Mouse (Mus musculus) monocyte, adult 5-6 weeks (primary cell): ENCODE measurements around the gene Rbp4. TPM values are rescaled to one million over a fixed set of nuclear protein-coding genes. Genes with fewer than 3 reads are reported as not detected.

Source experiments
- ATAC-seq: fragments of 153-309, 156-312 bp; replicated peaks from 2 replicates; pipeline ENCODE4 v1.8.0; 2017; ENCODE audit warnings: mild to moderate bottlenecking; ENCODE audit not compliant: low TSS enrichment, insufficient number of reproducible peaks, severe bottlenecking, poor library complexity, low FRiP score
- total RNA-seq: library from RNA; stranded (forward); fragments of 200-1000, 200-491, 200-594 nt; gene quantifications from 3 replicates; pipeline ENCODE4 v1.2.3, GENCODE M21; 2017

Rbp4 gene
- total RNA-seq, 1 experiment from 2014 or later = not detected

- no peak for ATAC-seq
Observed at GRCm38 (mm10) chr19:38096858-38097758, 28.0 kb downstream of the Rbp4 start, which contains the start of gene Ffar4. Ffar4 (plus strand) TSS chr19:38097071.

- no peak for ATAC-seq
Observed at GRCm38 (mm10) chr19:38096231-38096630, 28.9 kb downstream of the Rbp4 start.

GRCm38 (mm10) chr19:38091512-38091985 lies 33.5 kb downstream of the Rbp4 start:
- ATAC-seq = peak; percentile 37; the same call in 1 of the 2 replicates

GRCm38 (mm10) chr19:38089358-38089757 lies 35.7 kb downstream of the Rbp4 start:
- no peak for ATAC-seq

- no peak for ATAC-seq
Observed at GRCm38 (mm10) chr19:38086948-38087551, 38.0 kb downstream of the Rbp4 start.

- ATAC-seq = no peak
Observed at GRCm38 (mm10) chr19:38085841-38086240, 39.2 kb downstream of the Rbp4 start.

- no peak for ATAC-seq
Observed at GRCm38 (mm10) chr19:38082931-38083525, 42.1 kb downstream of the Rbp4 start.

GRCm38 (mm10) chr19:38081361-38081760 lies 43.7 kb downstream of the Rbp4 start:
- ATAC-seq = no peak

- no peak for ATAC-seq
Observed at GRCm38 (mm10) chr19:38077851-38078540, 47.1 kb downstream of the Rbp4 start.

- ATAC-seq = no peak
Observed at GRCm38 (mm10) chr19:38076251-38076650, 48.8 kb downstream of the Rbp4 start.

GRCm38 (mm10) chr19:38075051-38075450 lies 50.0 kb downstream of the Rbp4 start:
- no peak for ATAC-seq

GRCm38 (mm10) chr19:38073226-38073625 lies 51.9 kb downstream of the Rbp4 start:
- no peak for ATAC-seq

Other genes starting within 250 kb of the Rbp4 start
- gene Myof, start 81.7 kb downstream of the Rbp4 start, total RNA-seq = 4.6 to 10.5 TPM (median 7.5 TPM) in 3 replicates
- gene Cep55, start 70.3 kb downstream of the Rbp4 start, total RNA-seq = 2.9 to 4.1 TPM (median 3.4 TPM) in 3 replicates
- 0.32 TPM in 1 of 3 replicates, not detected in the others for gene Ffar4, start 28.2 kb downstream of the Rbp4 start, total RNA-seq
- gene Pde6c, start 7.5 kb upstream of the Rbp4 start, total RNA-seq = not detected in 3 replicates
- 21.3 to 28.9 TPM (median 22.3 TPM) in 3 replicates for gene Fra10ac1, start 98.9 kb upstream of the Rbp4 start, total RNA-seq
- not detected in 3 replicates for gene Lgi1, start 139.3 kb upstream of the Rbp4 start, total RNA-seq